Mouse (Mus musculus) spleen, adult 2 months (tissue): ENCODE data around the gene Itgb5.

Source experiments
- CTCF ChIP-seq: fragments of 200-500 bp; IDR thresholded peaks from 2 replicates; pipeline ENCODE4 v1.5.1; 2011; ENCODE audit warnings: mild to moderate bottlenecking, inconsistent platforms; ENCODE audit not compliant: insufficient read depth, insufficient read length, insufficient replicate concordance; ENCODE audit errors: extremely low read depth
- POLR2A ChIP-seq: fragments of 200-500 bp; IDR thresholded peaks from 2 replicates; pipeline ENCODE4 v1.6.1; 2011; ENCODE audit warnings: low read depth, low read length, inconsistent platforms

- TF ChIP-seq POLR2A (no peak), CTCF (no peak)
Measured at GRCm38 (mm10) chr16:33896801-33897200, 67.3 kb downstream of the Itgb5 start.
